Mouse (Mus musculus) CD4-positive, CD25-positive, alpha-beta regulatory T cell, adult 2 months (primary cell): Measurements from ENCODE around the gene Tff2.

Source experiments
- DNase-seq: peaks from one replicate; pipeline ENCODE4 v3.0.0-alpha.2; 2012; ENCODE audit warnings: low read depth, low spot score

The Tff2 gene

GRCm38 (mm10) chr17:31144040-31145037 is at the start of gene Tff2:
Gene Tff2 (minus strand): TSS chr17:31144282.
- no peak for DNase-seq

DNA sequence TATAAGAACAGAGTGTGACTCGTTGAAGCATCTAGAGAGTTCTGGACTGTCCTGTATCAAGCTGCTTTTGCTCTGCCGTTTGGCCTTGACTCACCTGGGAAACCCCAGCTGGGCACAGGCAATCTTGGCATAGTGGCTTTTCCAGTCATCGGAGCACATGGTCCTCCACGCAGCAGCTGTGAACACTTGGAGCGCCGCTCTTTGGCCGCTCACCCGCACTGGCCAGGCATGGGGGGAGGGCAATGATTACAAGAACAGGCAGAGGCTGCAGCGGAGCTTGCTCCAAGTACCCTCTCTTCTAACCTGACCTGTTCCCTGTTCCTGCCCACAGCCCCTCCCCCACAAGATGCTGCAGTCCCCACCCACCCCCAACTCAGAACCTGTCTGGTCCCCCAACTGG is 49.3 kb upstream of the Tff2 start:
- DNase-seq, result no peak

DNA sequence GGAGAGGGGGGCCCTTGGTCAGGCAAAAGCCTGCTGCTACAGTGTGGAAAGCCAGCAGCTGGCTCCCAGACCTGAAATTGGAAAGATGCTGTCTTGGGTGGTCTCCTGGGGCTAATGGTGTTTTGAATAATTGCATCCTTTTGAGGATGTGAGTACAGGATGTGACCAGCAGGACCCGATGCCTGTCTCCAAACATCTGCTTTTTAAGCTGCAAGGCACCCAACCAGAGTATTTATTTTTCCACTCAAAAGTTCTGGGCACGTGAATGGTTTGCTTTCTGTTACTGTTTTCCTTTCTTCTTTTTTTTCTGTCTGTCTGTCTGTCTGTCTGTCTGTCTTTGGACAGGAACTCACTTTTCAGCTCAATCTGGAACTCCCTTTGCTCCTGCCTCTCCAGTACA is 48.6 kb upstream of the Tff2 start:
- no peak for DNase-seq

- DNase-seq, result no peak
Observed at GRCm38 (mm10) chr17:31191825-31192224, 47.7 kb upstream of the Tff2 start.

DNA sequence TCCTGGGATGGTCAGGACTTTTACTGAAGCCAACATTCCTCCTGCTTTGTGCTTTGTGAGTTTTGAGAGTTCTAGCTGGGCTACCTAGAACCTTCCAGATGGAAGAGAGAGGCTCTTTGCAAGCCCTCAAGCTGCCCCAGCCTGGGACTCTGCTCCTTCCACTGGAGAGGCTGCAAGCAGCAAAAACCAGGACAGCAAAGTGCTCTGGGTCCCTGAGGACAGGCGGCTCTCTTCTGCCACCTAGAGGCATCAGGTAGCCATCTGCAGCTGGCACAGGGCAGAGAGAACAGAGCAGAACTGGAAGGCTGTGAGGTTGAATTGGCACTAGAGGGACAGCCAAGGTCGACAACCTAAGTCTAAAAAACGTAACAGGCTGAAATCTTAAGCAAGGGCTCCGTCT is 43.3 kb upstream of the Tff2 start:
- DNase-seq, result peak; percentile 88

- DNase-seq, result peak; percentile 66
Observed at GRCm38 (mm10) chr17:31184269-31184990, 40.3 kb upstream of the Tff2 start.

GRCm38 (mm10) chr17:31183180-31183974 is 39.3 kb upstream of the Tff2 start:
- DNase-seq, result no peak

DNA sequence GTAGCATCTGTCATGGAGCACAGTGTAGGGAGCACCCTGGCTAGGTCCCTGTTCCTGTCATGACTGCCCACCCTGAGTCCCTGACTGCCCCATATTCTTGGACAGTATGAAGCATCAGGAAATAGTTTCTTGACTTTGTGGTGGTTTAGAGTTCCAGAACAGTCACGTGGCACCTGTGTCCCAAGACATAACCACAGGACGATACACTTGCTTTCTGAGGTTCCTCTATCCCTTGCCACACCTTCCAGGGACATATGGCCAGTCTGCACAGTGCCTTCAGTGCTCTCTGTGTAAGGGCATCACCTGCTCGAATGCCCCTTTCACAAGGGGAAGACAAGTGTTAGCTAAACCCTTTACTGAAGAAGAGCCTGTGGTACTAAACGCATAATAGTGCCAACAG is 37.4 kb upstream of the Tff2 start:
- DNase-seq, result no peak

GRCm38 (mm10) chr17:31176321-31176720 is 32.2 kb upstream of the Tff2 start:
- peak; percentile 56 for DNase-seq

DNA sequence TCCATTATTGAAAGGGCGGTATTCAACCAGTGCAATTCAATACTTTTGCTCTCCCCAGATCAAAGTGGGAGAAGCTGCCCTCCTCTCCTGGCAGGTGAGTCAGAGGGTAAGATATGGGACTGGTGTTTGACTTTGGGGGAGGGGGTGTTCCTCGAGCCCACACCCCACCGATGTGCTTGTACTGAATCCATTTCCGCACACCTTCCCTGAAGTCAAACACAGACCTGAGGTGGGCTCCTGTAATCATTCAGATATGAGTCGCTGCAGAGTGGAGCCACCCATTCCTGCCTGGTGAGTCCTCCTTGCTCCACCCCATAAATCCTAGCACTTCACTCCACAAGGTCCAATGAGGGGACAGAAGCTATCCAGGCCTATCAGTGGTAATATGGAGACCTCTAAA is 25.7 kb upstream of the Tff2 start:
- no peak for DNase-seq

DNA sequence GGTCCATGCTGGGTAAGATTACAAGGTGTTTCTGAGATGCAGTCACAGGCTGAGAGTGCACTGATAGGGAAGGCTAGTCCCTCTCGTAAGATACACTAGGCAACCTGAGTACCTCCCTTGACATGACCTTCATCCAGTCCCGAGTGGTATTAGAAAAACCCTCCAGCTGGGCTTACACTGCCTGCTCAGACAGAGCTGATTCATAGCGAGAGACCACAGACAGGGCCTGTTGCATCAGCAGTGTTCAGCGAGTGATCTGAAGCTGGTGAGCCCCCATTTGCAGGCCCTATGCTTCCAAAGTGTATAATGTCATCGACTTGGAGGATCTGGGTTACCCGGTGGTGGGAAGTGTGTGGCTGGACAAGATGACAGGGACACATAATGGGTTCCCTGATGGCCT is 21.0 kb upstream of the Tff2 start, which contains the start of gene Tff1:
Gene Tff1 (minus strand): TSS at position 151 of the 400 bp plus-strand sequence.
- DNase-seq, result no peak

DNA sequence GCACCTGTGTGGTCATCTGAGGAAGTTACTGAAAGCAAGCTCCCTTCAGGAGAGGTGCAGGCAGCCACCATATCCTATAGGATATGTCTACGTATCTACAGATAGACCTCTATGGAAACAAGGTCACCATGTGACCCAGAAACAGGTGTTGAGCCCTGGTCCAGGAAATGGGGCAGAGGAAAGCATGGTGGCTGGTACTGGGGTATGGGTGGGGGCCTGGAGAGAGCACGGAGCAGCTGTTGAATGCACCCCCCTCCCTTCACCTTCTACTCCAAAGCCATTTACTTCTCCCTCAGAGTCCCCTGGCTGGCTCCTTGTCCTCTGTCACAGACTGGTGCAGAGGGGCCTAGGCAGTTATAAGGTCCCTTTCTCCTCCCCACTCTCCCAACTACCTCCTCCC is 19.7 kb upstream of the Tff2 start:
- no peak for DNase-seq

DNA sequence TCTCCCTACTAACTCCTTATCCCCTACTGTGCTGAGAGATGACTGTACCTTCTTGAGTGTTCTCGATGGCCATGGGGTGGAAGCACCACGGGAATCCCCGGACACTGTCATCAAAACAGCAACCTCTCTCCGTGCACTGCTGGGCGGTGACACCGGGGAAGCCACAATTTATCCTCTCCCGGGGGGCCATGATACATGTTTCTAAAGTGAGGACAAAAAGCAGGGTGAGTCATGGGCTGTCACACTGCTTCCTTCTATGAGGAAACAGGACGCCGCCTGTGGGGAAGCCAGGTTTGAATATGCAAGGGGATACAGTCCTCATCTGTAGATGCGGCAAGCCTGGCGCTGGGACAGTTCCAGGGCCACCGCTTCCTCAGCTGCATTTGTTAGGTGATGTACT is 18.5 kb upstream of the Tff2 start:
- no peak for DNase-seq

DNA sequence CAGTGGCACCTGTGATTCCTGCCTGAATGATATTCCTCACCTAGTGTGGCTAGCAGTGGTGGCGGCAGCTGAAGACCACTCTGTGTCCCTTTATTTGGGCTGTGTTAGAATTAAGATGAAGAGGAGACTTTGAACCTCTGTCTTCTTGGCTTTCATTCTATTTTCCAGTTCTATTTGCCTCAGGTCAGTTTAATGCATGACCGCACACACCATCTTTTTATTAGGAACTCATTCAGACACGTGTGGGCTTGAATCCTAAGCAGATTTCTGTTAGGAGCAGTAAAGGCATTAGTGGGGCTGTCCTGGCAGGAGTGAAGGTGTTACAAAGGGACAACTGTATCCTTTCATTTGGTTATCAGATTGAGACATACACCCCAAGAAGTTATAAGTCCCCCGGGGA is 16.2 kb upstream of the Tff2 start:
- no peak for DNase-seq

DNA sequence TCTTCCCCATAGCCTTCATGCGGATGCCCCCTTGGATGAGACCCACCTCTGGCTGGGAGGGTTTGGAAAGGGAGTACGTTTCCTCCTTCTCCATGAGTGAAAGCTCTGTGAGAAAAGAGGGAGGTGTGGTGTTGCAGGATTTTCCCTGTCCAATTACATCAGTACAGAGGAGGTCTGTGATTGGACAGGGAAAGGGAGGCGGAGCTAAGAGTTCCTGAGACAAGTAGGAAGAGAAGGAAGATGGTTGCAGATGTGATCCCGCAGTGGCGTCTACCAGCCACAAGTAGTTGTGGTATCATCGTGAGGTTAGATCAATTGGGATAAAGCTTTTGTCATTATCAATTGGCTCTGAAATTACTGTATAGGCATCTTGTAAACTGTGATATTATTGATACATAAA is 13.8 kb upstream of the Tff2 start:
- no peak for DNase-seq

DNA sequence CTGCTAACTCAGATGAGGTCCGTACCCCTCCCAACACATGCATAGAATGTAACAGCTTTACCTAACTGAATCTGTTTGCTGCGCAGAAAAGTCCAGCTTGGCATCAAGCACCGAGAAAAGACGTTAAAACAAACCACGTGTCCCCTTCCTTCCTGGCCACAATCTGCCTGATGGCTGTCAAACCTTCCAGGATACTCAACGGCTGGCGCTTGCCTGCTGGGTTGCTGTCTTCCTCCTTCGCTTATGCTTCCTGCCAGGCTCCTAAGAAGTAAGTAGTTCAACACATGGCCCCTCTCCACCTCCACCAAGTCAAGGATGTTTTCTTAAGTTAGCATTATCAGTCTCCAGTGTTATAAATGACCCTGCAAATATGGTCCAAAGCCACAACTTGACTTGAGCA is 9.7 kb upstream of the Tff2 start:
- DNase-seq, result no peak

GRCm38 (mm10) chr17:31152966-31153499 is 9.0 kb upstream of the Tff2 start:
- DNase-seq, result no peak

- no peak for DNase-seq
Observed at GRCm38 (mm10) chr17:31152512-31152911, 8.4 kb upstream of the Tff2 start.

GRCm38 (mm10) chr17:31145998-31146397 is 1.9 kb upstream of the Tff2 start:
- DNase-seq, result no peak

- DNase-seq, result no peak
Observed at GRCm38 (mm10) chr17:31142116-31142515, 2.0 kb downstream of the Tff2 start.

DNA sequence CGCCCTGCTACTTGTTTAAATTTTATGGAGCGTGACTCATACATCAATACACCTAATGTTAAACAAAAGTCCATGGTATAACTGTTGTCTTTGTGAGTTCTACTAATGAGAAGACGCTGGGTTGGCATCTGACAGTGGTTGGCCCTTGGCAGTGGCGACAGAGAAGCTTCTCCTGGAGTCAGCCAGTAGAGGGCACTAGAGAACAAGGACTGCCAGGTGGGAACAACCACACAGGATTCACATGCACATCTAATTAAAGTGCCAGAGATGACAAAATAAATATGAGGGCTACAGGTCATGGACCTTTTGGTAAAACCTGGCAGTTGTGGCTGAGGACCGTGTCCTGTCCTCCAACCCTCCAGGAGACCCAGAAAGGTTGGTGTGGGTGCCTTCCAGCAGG is 5.7 kb downstream of the Tff2 start:
- DNase-seq, result peak; percentile 87

DNA sequence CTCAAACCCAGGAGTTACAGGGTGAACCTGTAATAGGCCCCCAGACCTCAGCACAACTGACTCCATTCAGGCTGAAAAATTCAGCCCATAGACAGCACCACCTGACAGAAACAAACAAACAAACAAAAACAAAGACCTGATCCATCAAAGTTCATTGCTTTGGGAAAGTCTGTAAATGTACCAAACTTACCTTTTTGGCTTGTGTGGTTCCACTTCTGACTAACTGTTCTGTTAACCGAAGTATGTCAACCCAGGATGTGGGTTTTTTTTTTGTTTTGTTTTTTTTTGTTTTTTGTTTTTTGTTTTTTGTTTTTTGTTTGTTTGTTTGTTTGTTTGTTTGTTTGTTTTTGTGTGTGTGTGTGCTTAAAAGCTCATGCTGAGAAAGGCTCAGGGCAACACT is 7.3 kb downstream of the Tff2 start:
- DNase-seq, result no peak
